Comparison of ENCODE assay signal across 14 mouse cellular contexts in genomic region chr2:32344056-32344455, GRCm38 (mm10). TPM values are rescaled to one million over a fixed set of nuclear protein-coding genes. Genes with fewer than 3 reads are reported as not detected.
DNase-seq lines count a peak whose midpoint lies in the region; ATAC-seq and TF ChIP-seq lines count a peak whose summit lies in the region.
"Had no signal": no experiment of that assay in that cellular context is flagged by ENCODE, and none has a peak within 500 bp of the region (broad histone marks: within the 10 kb centered on the region; RNA-seq: fewer than 3 reads in every experiment).

No protein-coding gene starts in this region.

- H3K9ac ChIP-seq in hindbrain, embryonic 13.5 days: no peak overlapping the region
- H3K9ac ChIP-seq in hindbrain, embryonic 14.5 days: no peak overlapping the region
- H3K9ac ChIP-seq in stomach, postnatal 0 days (ENCODE audit: low read length): no peak overlapping the region
- H3K9ac ChIP-seq: liver, embryonic 13.5 days had no signal

- WGBS in hindbrain, embryonic 13.5 days: 68% methylated on average over 10 of the region's 10 CpGs
- 67% methylated on average over 10 of the region's 10 CpGs for WGBS in hindbrain, embryonic 14.5 days
- 87% methylated on average over 10 of the region's 10 CpGs for WGBS in kidney, adult 2 months
- 80% methylated on average over 10 of the region's 10 CpGs for WGBS in stomach, postnatal 0 days

- no peaks in the 10 kb centered on the region for H3K27me3 ChIP-seq in hindbrain, embryonic 13.5 days
- no peaks in the 10 kb centered on the region for H3K27me3 ChIP-seq in hindbrain, embryonic 14.5 days (ENCODE audit: control insufficient read depth, insufficient read depth, low read length)
- no peaks in the 10 kb centered on the region for H3K27me3 ChIP-seq in kidney, adult 2 months (replicated peaks; ENCODE audit: control insufficient read depth, insufficient read depth, low read length)
- no peaks in the 10 kb centered on the region for H3K27me3 ChIP-seq in stomach, postnatal 0 days (ENCODE audit: control insufficient read depth, insufficient read depth, low read length)

- no peaks in the 10 kb centered on the region for H3K9me3 ChIP-seq in hindbrain, embryonic 13.5 days
- H3K9me3 ChIP-seq in hindbrain, embryonic 14.5 days (ENCODE audit: control insufficient read depth, low read length): no peaks in the 10 kb centered on the region
- no peaks in the 10 kb centered on the region for H3K9me3 ChIP-seq in stomach, postnatal 0 days (ENCODE audit: control insufficient read depth, low read length)
- H3K9me3 ChIP-seq: liver, embryonic 13.5 days had no signal

- TF ChIP-seq EP300 in stomach, postnatal 0 days (optimal IDR thresholded peaks at IDR 0.05): no peak

- peak overlapping the region; percentile 46; the same call in 1 of the 2 replicates for H3K27ac ChIP-seq in hindbrain, embryonic 13.5 days
- H3K27ac ChIP-seq in hindbrain, embryonic 14.5 days: no peak overlapping the region
- no peak overlapping the region for H3K27ac ChIP-seq in kidney, adult 2 months (ENCODE audit: insufficient read depth, low read depth, low read length)
- H3K27ac ChIP-seq in stomach, postnatal 0 days (replicated peaks): no peak overlapping the region
- H3K27ac ChIP-seq: liver, embryonic 13.5 days had no signal

- no peak overlapping the region for H3K4me3 ChIP-seq in hindbrain, embryonic 13.5 days
- no peak overlapping the region for H3K4me3 ChIP-seq in hindbrain, embryonic 14.5 days (replicated peaks; ENCODE audit: low read length)
- no peak overlapping the region for H3K4me3 ChIP-seq in kidney, adult 2 months (ENCODE audit: insufficient read depth, low read depth, low read length)
- H3K4me3 ChIP-seq in stomach, postnatal 0 days (ENCODE audit: low read depth, low read length): no peak overlapping the region
- H3K4me3 ChIP-seq: heart, adult 2 months; liver, embryonic 13.5 days; myocyte had no signal

- TF ChIP-seq POLR2A in kidney, adult 2 months (IDR thresholded peaks at IDR 0.05; ENCODE audit: low read depth, low read length): no peak

- ATAC-seq in hindbrain, embryonic 13.5 days (ENCODE audit: low FRiP score): no peak
- ATAC-seq in hindbrain, embryonic 14.5 days (ENCODE audit: low FRiP score): no peak
- ATAC-seq in stomach, postnatal 0 days (ENCODE audit: low FRiP score, low TSS enrichment): no peak

- peaks cover 23% of the 10 kb centered on the region for H3K4me1 ChIP-seq in hindbrain, embryonic 13.5 days (replicated peaks)
- H3K4me1 ChIP-seq in hindbrain, embryonic 14.5 days (replicated peaks; ENCODE audit: control insufficient read depth, insufficient read depth, low read length): peaks cover 13% of the 10 kb centered on the region
- no peaks in the 10 kb centered on the region for H3K4me1 ChIP-seq in kidney, adult 2 months (ENCODE audit: control insufficient read depth, insufficient read depth, low read length)
- H3K4me1 ChIP-seq in stomach, postnatal 0 days (replicated peaks; ENCODE audit: control insufficient read depth, insufficient read depth): no peaks in the 10 kb centered on the region
- H3K4me1 ChIP-seq: liver, embryonic 13.5 days had no signal

- H3K36me3 ChIP-seq in hindbrain, embryonic 13.5 days: peaks cover 39% of the 10 kb centered on the region
- peaks cover 37% of the 10 kb centered on the region for H3K36me3 ChIP-seq in hindbrain, embryonic 14.5 days (replicated peaks; ENCODE audit: control insufficient read depth, insufficient read depth)
- no peaks in the 10 kb centered on the region for H3K36me3 ChIP-seq in kidney, adult 2 months (ENCODE audit: control insufficient read depth, insufficient read depth, low read length)
- H3K36me3 ChIP-seq in stomach, postnatal 0 days (ENCODE audit: control insufficient read depth, insufficient read depth, low read length): no peaks in the 10 kb centered on the region
- H3K36me3 ChIP-seq: liver, embryonic 13.5 days had no signal

- no peak for DNase-seq in hindbrain, embryonic 14.5 days (ENCODE audit: low spot score)
- peak; percentile 81 for DNase-seq in right cerebral cortex, adult 18-20 months
- no peak for DNase-seq in right cerebral cortex, postnatal 4 days
- peak; percentile 96 to 98 for DNase-seq in cerebellum, postnatal 36 days
- no peak for DNase-seq in kidney, adult 2 months
- no peak for DNase-seq in stomach, postnatal 0 days (ENCODE audit: low spot score)
- DNase-seq in embryo, embryonic 9.5 days (ENCODE audit: extremely low spot score): no peak
- DNase-seq: heart, adult 2 months; heart, postnatal 14 days; kidney, adult 11 months; liver, embryonic 13.5 days; right cerebral cortex, postnatal 14 days had no signal

- no peak overlapping the region for H3K4me2 ChIP-seq in hindbrain, embryonic 13.5 days
- no peak overlapping the region for H3K4me2 ChIP-seq in hindbrain, embryonic 14.5 days (replicated peaks)
- H3K4me2 ChIP-seq in stomach, postnatal 0 days (replicated peaks; ENCODE audit: low read depth): no peak overlapping the region
- H3K4me2 ChIP-seq: liver, embryonic 13.5 days had no signal

- no peak for TF ChIP-seq CTCF in kidney, adult 2 months (conservative IDR thresholded peaks at IDR 0.05; ENCODE audit: insufficient read depth, insufficient read length, low read depth, low read length)
- no peak for TF ChIP-seq CTCF in stomach, postnatal 0 days (IDR thresholded peaks at IDR 0.05; ENCODE audit: low read depth)

RNA-seq across cellular contexts. Expression of gene Ciz1, which starts 8.1 kb away (rescaled TPM):
- 52.4 and 53.7 TPM in 2 replicates for polyA plus RNA-seq in hindbrain, embryonic 13.5 days (2015; fragmentation: Nextera tagmentation; extraction: Ambion mirVana)
- polyA plus RNA-seq in hindbrain, embryonic 14.5 days (2014; fragmentation: Nextera tagmentation; extraction: Ambion mirVana): 47.5 and 49.1 TPM in 2 replicates
- 130 and 131 TPM in 2 replicates for polyA plus RNA-seq in kidney, adult 2 months (2012; rRNA removed)
- 14.0 and 16.1 TPM in 2 replicates for polyA plus RNA-seq in stomach, postnatal 0 days (2015; fragmentation: Nextera tagmentation; extraction: Ambion mirVana)

RNA-seq across cellular contexts. Expression of gene Dnm1, which starts 9.1 kb away (rescaled TPM):
- 42.7 and 44.3 TPM in 2 replicates for polyA plus RNA-seq in hindbrain, embryonic 13.5 days (2015; fragmentation: Nextera tagmentation; extraction: Ambion mirVana)
- polyA plus RNA-seq in hindbrain, embryonic 14.5 days (2014; fragmentation: Nextera tagmentation; extraction: Ambion mirVana): 123 and 132 TPM in 2 replicates
- polyA plus RNA-seq in kidney, adult 2 months (2012; rRNA removed): 8.3 and 12.6 TPM in 2 replicates
- polyA plus RNA-seq in stomach, postnatal 0 days (2015; fragmentation: Nextera tagmentation; extraction: Ambion mirVana): 5.6 and 6.2 TPM in 2 replicates

RNA-seq across cellular contexts. Expression of gene 1110008P14Rik, which starts 37.7 kb away (rescaled TPM):
- polyA plus RNA-seq in hindbrain, embryonic 13.5 days (2015; fragmentation: Nextera tagmentation; extraction: Ambion mirVana): 103 and 108 TPM in 2 replicates
- polyA plus RNA-seq in hindbrain, embryonic 14.5 days (2014; fragmentation: Nextera tagmentation; extraction: Ambion mirVana): 170 and 175 TPM in 2 replicates
- 182 and 215 TPM in 2 replicates for polyA plus RNA-seq in kidney, adult 2 months (2012; rRNA removed)
- polyA plus RNA-seq in stomach, postnatal 0 days (2015; fragmentation: Nextera tagmentation; extraction: Ambion mirVana): 85.0 and 90.1 TPM in 2 replicates

RNA-seq across cellular contexts. Expression of gene Lcn2, which starts 44.0 kb away (rescaled TPM):
- polyA plus RNA-seq in hindbrain, embryonic 13.5 days (2015; fragmentation: Nextera tagmentation; extraction: Ambion mirVana): 1.0 TPM in 1 of 2 replicates, not detected in the other
- polyA plus RNA-seq in hindbrain, embryonic 14.5 days (2014; fragmentation: Nextera tagmentation; extraction: Ambion mirVana): 0.78 and 1.3 TPM in 2 replicates
- polyA plus RNA-seq in kidney, adult 2 months (2012; rRNA removed): 8.0 and 9.4 TPM in 2 replicates
- 1.8 TPM in 2 replicates for polyA plus RNA-seq in stomach, postnatal 0 days (2015; fragmentation: Nextera tagmentation; extraction: Ambion mirVana)

RNA-seq across cellular contexts. Expression of gene Ptges2, which starts 51.6 kb away (rescaled TPM):
- 41.2 and 41.3 TPM in 2 replicates for polyA plus RNA-seq in hindbrain, embryonic 13.5 days (2015; fragmentation: Nextera tagmentation; extraction: Ambion mirVana)
- 58.1 and 58.9 TPM in 2 replicates for polyA plus RNA-seq in hindbrain, embryonic 14.5 days (2014; fragmentation: Nextera tagmentation; extraction: Ambion mirVana)
- 69.7 and 80.6 TPM in 2 replicates for polyA plus RNA-seq in kidney, adult 2 months (2012; rRNA removed)
- 31.6 and 33.0 TPM in 2 replicates for polyA plus RNA-seq in stomach, postnatal 0 days (2015; fragmentation: Nextera tagmentation; extraction: Ambion mirVana)

Comparison
In these comparisons a context has a peak if more than half of its experiments do, and no peak if none do; other contexts are left out.
1. DNase-seq: peak in right cerebral cortex, adult 18-20 months (single experiment) and cerebellum, postnatal 36 days (2 of 2); none in hindbrain, embryonic 14.5 days (single experiment), right cerebral cortex, postnatal 4 days (single experiment), kidney, adult 2 months (single experiment), stomach, postnatal 0 days (single experiment) and embryo, embryonic 9.5 days (single experiment).